Mouse (Mus musculus): Measurements from ENCODE around the gene Rep15.

Gene Rep15

DNA sequence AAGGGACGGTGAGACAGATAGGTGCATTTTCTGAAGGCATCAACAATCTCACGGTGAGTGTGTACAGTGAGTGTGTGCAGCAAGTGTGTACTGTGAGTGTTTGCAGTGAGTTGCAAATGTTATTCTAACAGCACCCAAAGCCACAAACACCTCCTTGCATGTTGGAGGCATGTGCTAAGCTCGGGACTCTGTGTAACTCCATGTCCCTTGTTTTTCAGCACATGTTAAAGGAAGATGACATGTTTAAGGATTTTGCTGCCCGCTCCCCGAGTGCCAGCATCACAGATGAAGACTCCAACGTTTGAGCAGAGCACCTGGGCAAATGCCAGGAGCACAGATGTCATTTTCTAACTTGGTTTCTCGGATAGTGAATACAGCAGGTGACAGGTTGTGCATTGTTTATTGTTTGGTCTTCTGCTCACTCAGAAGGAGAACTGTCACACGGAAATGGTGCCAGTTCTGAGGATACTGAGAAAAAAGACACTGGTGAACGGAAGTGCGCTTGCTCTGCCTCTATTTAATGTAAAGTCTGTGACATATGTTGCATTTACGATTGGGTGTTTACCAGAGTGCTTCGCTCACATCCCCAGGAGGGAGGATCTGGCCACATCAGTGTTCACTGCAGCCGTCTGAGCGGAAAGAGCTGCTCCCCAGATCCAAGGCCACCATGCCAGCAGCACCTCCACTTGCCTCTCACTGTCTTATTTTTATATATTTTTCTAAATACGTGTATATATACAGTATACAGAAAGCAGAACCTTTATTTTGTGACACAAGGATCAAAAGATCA, 2.1 kb upstream of the Rep15 start:
- DNase-seq = no peak

DNA sequence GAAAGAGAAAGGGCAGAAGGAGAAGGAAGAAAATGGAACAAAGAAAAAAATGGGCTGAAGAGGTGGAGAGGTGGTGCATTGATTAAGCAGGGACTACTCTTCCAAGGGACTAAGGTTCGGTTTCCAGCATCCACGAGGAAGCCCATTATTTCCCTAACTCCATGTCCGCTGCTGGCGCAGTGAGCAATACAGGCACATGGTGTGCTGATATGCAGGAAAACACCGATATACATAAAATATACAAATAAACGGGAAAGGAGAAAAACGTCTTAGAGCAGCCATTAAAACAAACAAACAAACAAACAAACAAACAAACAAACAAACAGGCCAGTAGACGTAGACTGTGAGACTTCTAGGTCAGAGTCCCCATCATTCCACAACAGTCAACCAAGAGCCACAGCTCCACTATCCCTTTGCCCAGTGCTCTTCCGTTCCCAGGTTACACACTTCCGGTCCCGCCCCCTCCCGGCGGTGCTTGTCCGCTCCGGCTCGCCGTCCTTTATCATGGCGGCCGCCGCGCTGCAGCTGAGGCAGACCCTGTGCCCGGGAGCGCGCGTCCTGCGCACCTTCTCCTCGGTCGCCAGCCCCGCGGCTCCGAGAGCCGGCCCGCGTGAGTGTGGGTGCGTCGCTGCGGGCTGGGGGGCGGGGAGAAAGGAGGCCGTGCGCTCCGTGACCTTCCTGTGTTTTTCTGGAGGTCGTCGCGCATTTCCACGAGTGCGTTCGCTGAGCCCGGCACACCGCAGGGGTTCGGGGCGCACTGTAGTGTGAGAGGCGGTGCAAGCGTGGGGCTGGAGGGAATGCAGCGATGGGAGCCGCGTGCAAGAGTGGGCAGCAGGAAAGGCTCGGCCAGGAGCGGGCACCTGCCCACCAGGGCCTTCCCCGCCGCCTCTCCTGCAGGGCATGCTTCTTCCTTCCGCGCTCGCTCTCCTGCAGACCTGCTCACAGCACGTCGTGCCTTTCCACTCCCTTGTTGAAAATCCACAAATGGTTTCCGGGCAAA, 10.2 kb downstream of the Rep15 start, which contains the start of gene Mrps35:
TSS of gene Mrps35 (plus strand) at position 474 of the 1,000 bp plus-strand sequence.
- DNase-seq = peak; percentile 91

DNA sequence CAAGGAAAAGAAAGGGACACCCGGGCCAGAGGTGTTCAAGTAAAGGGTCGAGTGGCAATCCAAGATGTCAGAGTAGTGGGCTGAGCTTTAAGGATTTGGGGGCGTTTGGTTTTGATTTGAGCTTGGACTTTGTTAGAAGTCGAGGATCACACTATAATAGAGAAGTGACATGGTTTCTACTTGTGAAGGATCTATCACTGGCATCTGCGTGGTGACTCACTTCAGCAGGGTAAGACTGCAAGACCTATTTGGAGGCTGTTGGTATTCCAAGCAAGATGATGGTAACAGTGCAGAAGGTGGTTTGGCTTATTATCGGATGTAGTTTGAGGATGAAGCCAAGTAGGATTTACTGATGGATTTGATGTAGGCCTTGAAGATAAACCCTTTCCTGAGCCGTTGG, 11.2 kb downstream of the Rep15 start:
- no peak for DNase-seq

DNA sequence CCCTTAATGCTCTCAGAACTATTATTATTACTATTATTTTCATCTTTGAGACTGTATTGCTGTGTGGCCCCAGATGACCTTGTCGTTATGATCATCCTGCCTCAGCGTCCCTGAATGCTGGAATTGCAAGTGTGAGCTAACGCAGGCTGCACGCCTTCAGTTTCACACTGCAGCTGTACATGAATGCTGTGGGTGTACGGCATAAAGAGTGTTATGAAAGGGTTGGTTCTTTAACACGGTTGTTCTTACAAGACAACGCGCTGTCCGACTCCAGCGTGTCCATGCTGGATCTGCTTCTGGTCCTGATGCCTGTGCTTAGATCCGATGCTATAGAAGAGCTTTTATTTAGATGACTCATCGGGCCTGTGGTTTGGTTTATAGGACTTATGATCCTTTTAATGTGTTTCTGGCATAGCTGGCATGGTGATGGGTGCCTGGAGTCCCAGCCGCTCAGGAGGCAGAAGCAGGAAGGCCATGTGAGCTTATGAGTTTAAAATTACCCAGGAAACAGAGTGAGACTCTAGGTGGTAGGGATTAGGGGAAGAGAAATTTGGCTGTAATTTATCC, 16.9 kb downstream of the Rep15 start:
- DNase-seq = no peak

DNA sequence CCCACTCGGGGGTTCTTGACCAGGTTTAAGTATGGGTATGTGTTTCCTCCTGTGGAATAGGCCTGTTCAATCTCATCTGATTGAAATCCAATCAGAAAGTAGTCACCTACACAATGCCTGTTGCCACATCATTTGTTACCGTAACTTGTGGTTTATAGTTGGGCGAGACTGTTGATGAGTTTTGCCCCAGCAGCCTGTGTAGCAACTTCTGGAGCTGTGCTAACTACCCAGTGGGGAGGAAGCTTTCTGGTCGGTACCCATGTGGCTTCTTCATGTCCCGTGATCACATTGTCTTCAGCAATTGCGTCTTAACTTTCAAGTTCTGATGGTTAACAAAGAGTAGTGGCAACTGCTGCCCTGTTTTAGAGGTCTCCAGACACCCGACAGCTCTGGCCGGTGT, 19.3 kb downstream of the Rep15 start:
- no peak for DNase-seq

DNA sequence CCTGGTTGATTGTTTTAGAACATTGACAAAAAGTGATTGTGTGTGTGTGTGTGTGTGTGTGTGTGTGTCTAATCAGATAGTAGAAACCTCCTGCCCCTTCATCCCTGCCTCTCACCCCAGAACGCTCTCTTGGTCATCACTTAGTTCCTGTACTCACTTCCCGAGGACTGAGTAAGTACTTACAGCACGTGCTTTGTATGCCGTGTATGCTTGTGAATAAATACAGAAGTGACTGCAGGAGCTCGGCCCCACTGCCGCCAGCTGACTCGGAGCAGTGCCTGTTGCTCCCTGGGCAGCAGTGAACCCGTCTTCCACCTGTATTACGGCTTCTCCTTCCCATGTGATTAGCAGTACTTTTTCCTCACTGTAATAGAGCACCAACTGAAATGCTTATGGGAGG, 20.1 kb downstream of the Rep15 start:
- no peak for DNase-seq

DNA sequence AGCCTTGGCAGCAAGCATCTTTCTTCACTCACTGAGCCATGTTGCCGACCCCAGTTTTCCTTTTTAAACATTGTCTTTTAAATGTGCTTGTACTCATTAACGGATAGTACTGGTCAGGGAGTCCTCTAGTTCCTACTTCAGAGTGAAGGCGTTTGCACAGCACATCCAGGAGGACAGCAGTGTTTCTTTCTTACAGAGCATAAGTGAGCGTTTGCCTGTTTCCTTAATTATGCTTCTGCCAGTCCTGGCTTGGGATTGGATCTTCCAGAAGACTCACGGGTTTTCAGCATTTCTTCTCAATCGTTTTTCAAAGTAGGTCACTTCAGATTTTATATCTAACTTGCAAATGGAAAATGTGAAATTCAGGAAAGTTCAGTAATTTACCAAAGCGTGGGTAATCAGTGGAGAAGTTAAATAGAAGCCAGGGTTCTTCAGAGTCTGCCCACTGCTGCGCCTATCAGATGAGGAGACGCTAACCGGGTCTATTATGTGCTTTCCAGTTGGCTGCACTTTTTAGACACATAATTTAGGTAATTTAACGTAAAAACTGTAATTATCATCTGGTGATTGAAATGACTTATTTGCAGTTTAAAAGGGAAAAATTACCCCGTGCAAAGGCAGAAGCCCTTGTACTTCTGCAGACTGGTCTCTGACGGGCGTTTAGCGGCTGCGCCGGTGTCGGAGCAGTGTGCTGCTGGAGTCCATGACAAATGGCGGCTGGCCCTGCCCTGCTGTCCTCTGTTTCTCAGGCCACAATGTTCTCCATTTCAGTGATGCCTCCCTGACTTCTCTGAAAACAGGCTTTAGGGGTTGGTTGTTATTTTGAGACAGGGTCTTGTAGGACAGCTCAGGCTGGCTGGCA, 21.6 kb downstream of the Rep15 start:
- peak; percentile 27 for DNase-seq

DNA sequence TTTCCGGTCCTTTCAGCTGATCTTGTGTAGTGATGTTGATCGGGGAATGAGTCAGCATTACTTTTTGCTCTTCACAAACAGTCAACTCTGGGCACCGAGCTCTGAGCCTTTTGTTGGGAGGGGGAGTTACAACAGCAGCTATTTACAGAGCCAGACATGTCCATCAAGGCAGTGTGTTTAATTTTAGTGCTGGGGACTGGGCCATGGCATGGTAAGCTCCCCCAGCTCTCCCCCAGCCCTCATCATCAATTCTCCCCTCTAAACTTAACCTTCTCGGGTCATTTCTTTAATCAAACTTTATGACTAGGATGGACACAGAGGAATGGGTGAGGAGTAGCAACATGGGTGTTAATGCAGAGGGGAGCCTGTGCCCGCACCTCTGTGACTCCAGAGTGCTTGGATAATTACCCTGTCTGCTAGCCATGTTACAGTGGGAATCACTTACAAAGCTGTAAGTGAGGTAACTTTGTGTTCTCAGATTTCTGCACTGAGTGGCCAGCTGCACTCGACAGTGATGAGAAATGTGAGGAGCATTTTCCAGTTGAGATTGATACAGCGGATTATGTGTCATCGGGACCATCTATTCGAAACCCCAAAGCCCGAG, 23.1 kb downstream of the Rep15 start:
- no peak for DNase-seq

DNA sequence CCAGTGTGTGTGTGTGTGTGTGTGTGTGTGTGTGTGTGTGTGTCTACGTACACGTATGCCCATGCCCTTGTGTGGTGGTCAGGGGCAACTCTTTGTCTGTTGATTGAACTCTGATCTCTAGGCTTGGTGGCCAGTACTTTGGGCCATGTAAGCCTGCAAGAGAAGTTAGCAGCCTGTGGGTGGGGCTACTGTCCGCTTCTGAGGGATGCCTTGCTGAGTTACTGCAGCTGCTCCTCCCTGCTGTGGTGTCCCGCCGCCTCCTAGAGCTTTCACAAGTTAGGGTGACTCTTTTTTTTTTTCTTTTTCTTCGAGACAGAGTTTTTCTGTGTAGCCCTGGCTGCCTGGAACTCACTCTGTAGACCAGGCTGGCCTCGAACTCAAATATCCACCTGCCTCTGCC, 26.9 kb downstream of the Rep15 start:
- DNase-seq = no peak

DNA sequence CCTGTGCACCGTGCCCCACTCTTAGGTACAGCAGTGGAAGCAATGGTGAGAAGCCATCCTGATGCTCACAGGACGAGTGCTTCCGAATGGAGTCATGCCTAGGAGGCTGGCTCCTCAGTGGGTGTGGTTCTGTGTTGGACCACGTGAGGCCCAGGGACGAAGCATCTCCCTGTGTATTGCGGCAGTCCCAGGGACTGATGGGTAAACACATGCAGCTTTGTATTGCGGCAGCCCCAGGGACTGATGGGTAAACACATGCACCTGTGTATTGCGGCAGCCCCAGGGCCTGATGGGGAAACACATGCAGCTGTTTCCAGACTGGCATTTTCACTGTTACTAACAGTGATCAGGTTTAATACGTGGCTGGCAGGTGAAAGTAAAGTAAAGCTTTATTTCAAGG, 29.2 kb downstream of the Rep15 start:
- no peak for DNase-seq

DNA sequence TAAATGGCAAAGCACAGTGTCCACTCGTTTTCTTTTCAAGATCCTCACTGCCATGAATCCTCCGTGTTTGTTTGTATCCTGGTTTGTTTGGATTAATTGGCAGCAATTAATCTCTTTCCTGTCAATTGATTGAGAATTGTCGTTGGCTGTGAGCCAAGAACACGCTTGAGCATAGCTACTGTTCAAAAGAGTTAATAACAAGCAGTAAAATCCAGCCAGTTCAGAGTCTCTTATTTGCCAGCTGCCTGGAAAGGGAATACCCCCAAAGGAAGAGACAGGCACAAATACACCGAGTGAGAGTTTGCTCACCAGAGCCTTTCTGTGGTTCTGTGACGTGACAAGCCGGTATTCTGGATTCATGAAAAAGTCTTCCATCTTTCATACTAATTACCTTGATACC, 29.6 kb downstream of the Rep15 start:
- DNase-seq = no peak

DNA sequence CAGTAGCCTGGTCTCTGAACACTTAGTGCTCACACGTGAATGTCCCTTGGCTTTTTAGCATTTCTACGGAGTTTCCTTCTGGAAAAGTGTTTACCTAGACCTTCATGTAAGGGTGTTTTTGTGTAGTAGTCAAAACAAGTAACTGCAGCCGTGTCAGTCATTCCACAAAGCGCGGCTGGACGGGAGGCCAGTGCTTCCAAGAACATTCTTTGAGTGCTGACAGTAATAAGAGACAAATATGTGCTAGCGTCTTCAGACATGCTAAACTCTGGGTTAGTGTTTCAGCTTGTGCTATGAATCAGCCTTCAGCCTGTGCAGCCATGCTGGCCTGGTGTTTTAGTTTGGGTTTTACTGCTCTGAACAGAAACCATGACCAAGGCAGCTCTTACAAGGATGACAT, 30.3 kb downstream of the Rep15 start:
- no peak for DNase-seq

DNA sequence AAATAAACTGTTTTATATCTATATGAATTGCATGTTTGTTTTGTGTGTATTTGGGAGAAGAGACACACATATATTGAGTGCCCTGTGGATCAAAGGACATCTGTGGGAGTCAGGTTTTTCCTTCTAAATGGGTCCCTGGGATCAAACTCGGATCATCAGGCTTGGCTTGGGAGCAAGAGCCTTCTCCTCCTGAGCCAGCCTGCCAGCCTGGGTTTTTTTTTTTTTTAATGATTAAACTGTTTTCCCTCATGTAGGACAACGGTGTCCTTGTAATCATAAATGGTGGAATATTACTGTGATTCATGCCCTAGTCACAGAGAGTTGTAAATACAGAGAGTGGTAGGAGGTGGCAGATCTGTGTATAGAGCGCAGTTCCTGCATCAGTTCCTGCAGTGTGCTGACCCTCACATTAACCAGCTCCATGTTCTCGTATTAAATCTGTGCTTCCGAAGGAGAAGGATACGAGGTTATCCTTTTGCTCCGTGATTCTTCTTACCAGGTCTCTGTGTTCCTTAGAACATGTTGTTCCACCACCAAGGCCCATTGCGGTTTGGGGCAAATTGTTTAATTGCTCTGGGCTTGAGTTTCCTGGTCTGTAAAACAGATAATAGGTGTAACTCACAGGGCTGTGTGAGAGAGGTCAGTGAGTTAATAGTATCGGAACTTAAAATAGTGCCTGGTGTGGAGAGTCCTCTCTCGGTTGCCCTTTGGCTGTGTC, 32.0 kb downstream of the Rep15 start:
- no peak for DNase-seq

DNA sequence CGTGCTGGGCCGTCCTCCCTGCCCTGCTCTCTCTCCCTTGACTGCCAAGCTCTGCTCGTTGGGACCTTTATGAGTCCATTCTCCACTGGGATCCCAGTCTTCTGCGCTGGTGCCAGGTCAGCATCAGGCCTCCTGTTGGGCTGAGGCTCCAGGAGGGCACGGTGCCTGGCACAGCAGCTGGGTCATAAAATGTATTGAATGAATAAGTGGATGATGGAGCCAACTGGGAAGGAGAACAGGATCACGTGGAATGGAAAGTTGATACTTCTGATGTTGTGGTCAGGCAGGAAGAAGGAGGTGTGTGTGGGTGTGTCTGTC, 32.5 kb downstream of the Rep15 start:
- peak; percentile 59 for DNase-seq

DNA sequence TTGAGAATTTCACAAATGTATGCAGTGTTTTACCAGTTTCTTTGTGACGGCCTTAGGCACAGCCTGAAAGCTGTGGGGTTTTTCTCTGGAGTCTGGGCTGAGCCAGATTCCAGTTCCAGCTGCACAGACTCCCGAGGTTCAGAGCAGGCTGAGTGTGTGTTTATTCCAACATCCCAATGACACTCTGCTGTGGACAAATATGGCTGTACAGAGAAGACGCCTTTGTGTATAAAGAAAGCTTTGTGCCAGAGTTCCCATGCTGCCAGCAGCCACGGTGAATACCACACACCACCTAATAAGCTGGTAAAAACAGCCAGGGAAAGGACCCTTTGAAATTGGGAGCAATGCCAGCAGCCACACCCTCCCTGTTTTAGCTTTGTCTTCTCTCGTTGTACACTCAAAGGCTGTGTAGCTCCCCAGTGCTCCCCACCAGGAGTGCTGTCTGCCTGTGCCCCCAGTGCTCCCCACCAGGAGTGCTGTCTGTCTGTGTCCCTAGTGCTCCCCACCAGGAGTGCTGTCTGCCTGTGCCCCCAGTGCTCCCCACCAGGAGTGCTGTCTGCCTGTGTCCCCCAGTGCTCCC, 43.5 kb downstream of the Rep15 start:
- DNase-seq = no peak

DNA sequence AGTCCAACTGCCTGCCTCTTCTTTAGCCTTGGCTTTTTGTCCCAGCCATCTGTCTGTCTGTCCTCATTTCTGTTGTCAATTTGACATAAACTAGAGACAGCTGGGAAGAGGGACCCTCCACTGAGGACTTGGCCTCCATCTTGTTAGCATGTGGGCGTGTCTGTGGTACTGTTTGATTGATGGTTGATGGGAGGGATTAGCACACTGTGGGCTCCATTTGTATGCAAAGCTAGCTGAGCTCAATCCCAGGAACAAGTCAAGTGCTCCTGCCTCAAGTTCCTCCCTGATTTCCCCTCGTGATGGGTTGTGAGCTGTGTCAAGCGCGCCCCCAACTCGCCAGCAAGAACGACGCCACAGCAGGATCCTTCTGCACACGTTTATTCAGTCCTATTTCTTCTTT, 44.5 kb downstream of the Rep15 start:
- DNase-seq = no peak

DNA sequence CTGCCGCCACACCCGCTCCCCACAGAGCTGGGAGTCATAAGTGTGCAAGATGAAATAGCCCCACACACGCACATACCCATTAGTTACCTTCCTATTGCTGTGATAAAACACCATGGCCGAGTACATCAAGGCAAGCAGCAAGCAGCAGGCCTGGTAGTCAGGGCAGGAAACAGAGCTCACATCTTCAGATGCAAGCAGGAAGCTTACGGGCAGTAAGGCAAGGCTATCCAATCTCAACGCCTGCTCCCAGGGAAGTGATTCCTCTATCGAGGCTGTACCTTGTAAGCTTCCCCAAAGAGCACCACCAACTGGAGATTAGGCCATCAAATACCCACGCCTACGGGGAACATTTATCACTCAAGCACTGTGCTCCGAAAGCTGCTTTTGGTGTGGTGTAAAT, 47.5 kb downstream of the Rep15 start:
- no peak for DNase-seq
